Mouse (Mus musculus): ENCODE measurements at regions not wholly inside any gene's neighbourhood (a gene's known extent, or its start where the extent isn't known, plus 50 kb on each side); places are given as distances from the start of the nearest gene placed in this dataset.

GRCm38 (mm10) chr14:54150221-54150620, 103.7 kb downstream of the Dad1 start:
- TF ChIP-seq POLR2A (IDR thresholded peaks at IDR 0.05; ENCODE audit: low read depth, low read length), result no peak
- TF ChIP-seq CTCF (IDR thresholded peaks at IDR 0.05; ENCODE audit: extremely low read depth, insufficient read depth, insufficient read length, insufficient replicate concordance), result no peak

Data from spleen, adult 2 months (tissue).